Mouse (Mus musculus): ENCODE data around the gene Fbxl13.

- TF ChIP-seq CTCF (IDR thresholded peaks at IDR 0.05; ENCODE audit: low read depth, low read length) (no peak), TAL1 (conservative IDR thresholded peaks at IDR 0.05; ENCODE audit: low read depth, low read length) (no peak), POLR2AphosphoS5 (IDR thresholded peaks at IDR 0.05; ENCODE audit: insufficient replicate concordance, low read depth, low read length) (no peak), GATA1 (IDR thresholded peaks at IDR 0.05; ENCODE audit: borderline replicate concordance, low read length) (no peak)
Observed at GRCm38 (mm10) chr5:21605936-21606335, 39.5 kb downstream of the Fbxl13 start.

All from G1E (cell line).